Mouse (Mus musculus) CH12.LX (cell line): Measurements from ENCODE around the gene Rbak. TPM values are rescaled to one million over a fixed set of nuclear protein-coding genes. Genes with fewer than 3 reads are reported as not detected.

Experiments
- DNase-seq: peaks from one replicate; pipeline ENCODE4 v3.0.0-alpha.2; 2013; ENCODE audit errors: extremely low read depth
- H3K27ac ChIP-seq: 2 replicates; pipeline ENCODE4 v1.5.1; 2012; ENCODE audit warnings: low read depth, mild to moderate bottlenecking, control low read depth, moderate library complexity; ENCODE audit not compliant: insufficient read depth
- H3K27me3 ChIP-seq: replicated peaks from 2 replicates; pipeline ENCODE3; 2012; ENCODE audit warnings: inconsistent platforms
- H3K36me3 ChIP-seq, 2 experiments: replicated peaks in 1 of 2; 2 replicates each; pipeline versions ENCODE3 to v1.6.1; 2012; ENCODE audit warnings: inconsistent platforms in 1 of 2, low read length in 1 of 2, mild to moderate bottlenecking in 1 of 2, mixed read lengths in 1 of 2, moderate library complexity in 1 of 2; ENCODE audit not compliant: control insufficient read depth in 1 of 2, insufficient read depth in 1 of 2
- H3K4me1 ChIP-seq, 2 experiments: 2 replicates each; pipeline ENCODE4 v1.6.1; 2012; ENCODE audit warnings: inconsistent platforms in 1 of 2, moderate library complexity in 1 of 2; ENCODE audit not compliant: insufficient read depth in 2 of 2, control insufficient read depth in 1 of 2
- H3K4me2 ChIP-seq: 2 replicates; pipeline ENCODE4 v1.6.1; 2012; ENCODE audit warnings: low read depth, mild to moderate bottlenecking, control low read depth; ENCODE audit not compliant: poor library complexity, insufficient read depth, severe bottlenecking
- H3K4me3 ChIP-seq, 3 experiments: fragments of 150-350 bp in 1 of 3; sonication (generic) in 1 of 3; replicated peaks in 1 of 3; 2 replicates each; pipeline versions ENCODE3 to v1.5.1; 2011 to 2012; ENCODE audit warnings: low read depth in 2 of 3, low read length in 2 of 3, mild to moderate bottlenecking in 2 of 3, moderate library complexity in 2 of 3, control low read depth in 1 of 3, improper control_type of control experiment in 1 of 3, inconsistent platforms in 1 of 3, mixed read lengths in 1 of 3; ENCODE audit not compliant: poor library complexity in 1 of 3
- H3K79me2 ChIP-seq: replicated peaks from 2 replicates; pipeline ENCODE4 v1.6.1; 2012; ENCODE audit warnings: mild to moderate bottlenecking, moderate library complexity; ENCODE audit not compliant: control insufficient read depth, poor library complexity, insufficient read depth, severe bottlenecking; ENCODE audit errors: extremely low read depth
- H3K9ac ChIP-seq: 2 replicates; pipeline ENCODE4 v1.6.1; 2012; ENCODE audit warnings: low read depth, mild to moderate bottlenecking, control low read depth, moderate library complexity; ENCODE audit not compliant: insufficient read depth
- H3K9me3 ChIP-seq: replicated peaks from 2 replicates; pipeline ENCODE3; 2012; ENCODE audit warnings: low read length, inconsistent platforms, mixed read lengths
- BHLHE40 ChIP-seq: IDR thresholded peaks from 2 replicates; pipeline ENCODE4 v1.6.1; 2011; ENCODE audit warnings: mild to moderate bottlenecking, low read depth, low read length, improper control_type of control experiment
- CHD2 ChIP-seq: IDR thresholded peaks from 2 replicates; pipeline ENCODE4 v1.6.1; 2011; ENCODE audit warnings: low read length, improper control_type of control experiment
- CTCF ChIP-seq, 2 experiments: IDR thresholded peaks in 1 of 2; conservative IDR thresholded peaks in 1 of 2; 2 replicates each; pipeline ENCODE4 v1.5.1; 2011 to 2012; ENCODE audit warnings: low read depth in 2 of 2, low read length in 2 of 2, improper control_type of control experiment in 1 of 2, inconsistent platforms in 1 of 2, mild to moderate bottlenecking in 1 of 2, moderate library complexity in 1 of 2
- ELF1 ChIP-seq: IDR thresholded peaks from 2 replicates; pipeline ENCODE4 v1.6.1; 2014; ENCODE audit warnings: low read depth, mild to moderate bottlenecking, inconsistent platforms, low read length, improper control_type of control experiment
- ETS1 ChIP-seq: conservative IDR thresholded peaks from 2 replicates; pipeline ENCODE4 v1.6.1; 2012; ENCODE audit warnings: low read depth, mild to moderate bottlenecking, inconsistent platforms, low read length, improper control_type of control experiment, moderate library complexity
- IRF4 ChIP-seq: IDR thresholded peaks from 2 replicates; pipeline ENCODE4 v1.6.1; 2014; ENCODE audit warnings: low read depth, mild to moderate bottlenecking, inconsistent platforms, low read length, improper control_type of control experiment
- JUND ChIP-seq: conservative IDR thresholded peaks from 2 replicates; pipeline ENCODE4 v1.6.1; 2011; ENCODE audit warnings: low read depth, low read length, improper control_type of control experiment
- MAX ChIP-seq: IDR thresholded peaks from 2 replicates; pipeline ENCODE4 v1.6.1; 2011; ENCODE audit warnings: low read length, improper control_type of control experiment
- MEF2A ChIP-seq: IDR thresholded peaks from 2 replicates; pipeline ENCODE4 v1.6.1; 2014; ENCODE audit warnings: low read depth, mild to moderate bottlenecking, inconsistent platforms, low read length, improper control_type of control experiment, borderline replicate concordance
- NELFE ChIP-seq: IDR thresholded peaks from 2 replicates; pipeline ENCODE4 v1.6.1; 2011; ENCODE audit warnings: low read depth, low read length, improper control_type of control experiment
- POLR2A ChIP-seq: IDR thresholded peaks from 2 replicates; pipeline ENCODE4 v1.6.1; 2011; ENCODE audit warnings: low read depth, mild to moderate bottlenecking, improper control_type of control experiment, low read length
- RAD21 ChIP-seq: IDR thresholded peaks from 2 replicates; pipeline ENCODE4 v1.6.1; 2011; ENCODE audit warnings: low read depth, mild to moderate bottlenecking, low read length, improper control_type of control experiment, moderate library complexity
- SMC3 ChIP-seq: IDR thresholded peaks from 2 replicates; pipeline ENCODE4 v1.6.1; 2011; ENCODE audit warnings: low read depth, low read length, improper control_type of control experiment
- TCF12 ChIP-seq: IDR thresholded peaks from 2 replicates; pipeline ENCODE4 v1.6.1; 2014; ENCODE audit warnings: low read depth, mild to moderate bottlenecking, inconsistent platforms, low read length, improper control_type of control experiment
- USF2 ChIP-seq: conservative IDR thresholded peaks from 2 replicates; pipeline ENCODE4 v1.6.1; 2011; ENCODE audit warnings: low read depth, low read length, improper control_type of control experiment
- ZNF384 ChIP-seq: IDR thresholded peaks from 2 replicates; pipeline ENCODE4 v1.6.1; 2012; ENCODE audit warnings: low read depth, low read length, improper control_type of control experiment, inconsistent platforms
- dilution Hi-C: fragments of 300-500 bp; cut with MboI; formaldehyde crosslinking; loops from 2 replicates; pipeline ENCODE4 v1.14.3; 2020; ENCODE audit warnings: low sequenced_read_pairs; ENCODE audit not compliant: extremely low pct_unique_long_range_greater_than_20kb, extremely low pct_ligation_motif_present
- in situ Hi-C: fragments of 300-500 bp; cut with MboI; formaldehyde crosslinking; loops from 3 replicates; pipeline ENCODE4 v1.14.3; 2019; ENCODE audit warnings: low sequenced_read_pairs, low pct_ligation_motif_present, low pct_unique_long_range_greater_than_20kb, mixed read lengths
- polyA plus RNA-seq: library from polyadenylated mRNA; unstranded; fragments of >175 nt; gene quantifications from 2 replicates; pipeline ENCODE4 v1.2.1, GENCODE M21; 2012; ENCODE audit warnings: low read depth; ENCODE audit not compliant: insufficient read length
- total RNA-seq, 2 experiments: library from RNA; depleted of rRNA; stranded (reverse); fragments of 300-350 nt in 1 of 2; fragments of >200 nt in 1 of 2; gene quantifications; 2 replicates each; pipeline ENCODE4 v1.2.3; 2012 to 2014

Gene Rbak
- total and polyA plus RNA-seq, 3 experiments, result 3.8 to 6.1 (median 4.9) TPM

DNA sequence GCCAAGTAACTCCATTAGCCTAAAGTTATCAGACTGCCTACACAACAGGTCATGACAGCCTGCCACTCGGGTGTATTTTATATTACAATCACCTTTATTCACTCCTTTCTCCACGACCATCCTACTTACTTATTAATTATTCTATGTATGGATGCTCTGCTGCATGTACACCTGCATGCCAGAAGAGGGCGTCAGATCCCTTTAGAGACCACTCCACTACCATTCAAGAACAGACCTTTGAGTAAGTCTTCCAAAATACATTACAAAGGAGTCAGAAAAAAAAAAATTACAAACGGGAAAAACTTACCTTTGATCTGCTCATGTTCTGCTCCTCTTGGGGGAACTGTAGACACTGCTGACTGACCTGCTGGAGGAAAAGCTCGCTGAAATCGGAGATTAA lies 1.4 kb downstream of the Rbak start:
- no peak for TF ChIP-seq IRF4
- TF ChIP-seq USF2, result no peak
- no peak for TF ChIP-seq MAX
- TF ChIP-seq ZNF384, result 0 out of 2 replicates have a peak, but pooled peaks have one; percentile 24
- 0 out of 2 replicates have a peak, but pooled peaks have one; percentile 28 for TF ChIP-seq ELF1
- TF ChIP-seq CTCF (conservative IDR thresholded peaks at IDR 0.05 in 1 of 2, IDR thresholded peaks at IDR 0.05 in 1 of 2; ENCODE audit: low read depth in 2 of 2, low read length in 2 of 2), result peak; percentile 46 to 72
- TF ChIP-seq MEF2A, result no peak
- peak; percentile 62 for TF ChIP-seq RAD21
- TF ChIP-seq ETS1, result no peak
- TF ChIP-seq SMC3, result peak; percentile 56
- TF ChIP-seq POLR2A, result no peak
- TF ChIP-seq JUND, result no peak
- TF ChIP-seq CHD2, result no peak
- no peak for TF ChIP-seq BHLHE40
- no peak for TF ChIP-seq TCF12
- no peak; the same call in 1 of the 2 replicates for TF ChIP-seq NELFE
- TF ChIP-seq, all 38 proteins: peak for 5
- peak; percentile 49 for DNase-seq
- Histone ChIP-seq H3K27me3 (peaks cover 5% of the 10 kb centered on the region), H3K27ac (no peak overlapping the region), H3K9ac (no peak overlapping the region), H3K4me2 (peak overlapping the region; percentile 90), H3K4me1 (peaks cover 0 to 12% of the 10 kb centered on the region in 2 experiments; a peak in 2 of 4 replicates), H3K9me3 (peaks cover 11% of the 10 kb centered on the region), H3K4me3 (no peak overlapping the region), H3K36me3 (peaks cover 36 to 47% of the 10 kb centered on the region in 2 experiments), H3K79me2 (no peaks in the 10 kb centered on the region; the same call in 1 of the 2 replicates)
- in situ Hi-C loops (no loop called here), dilution Hi-C loops (no loop called here)

DNA sequence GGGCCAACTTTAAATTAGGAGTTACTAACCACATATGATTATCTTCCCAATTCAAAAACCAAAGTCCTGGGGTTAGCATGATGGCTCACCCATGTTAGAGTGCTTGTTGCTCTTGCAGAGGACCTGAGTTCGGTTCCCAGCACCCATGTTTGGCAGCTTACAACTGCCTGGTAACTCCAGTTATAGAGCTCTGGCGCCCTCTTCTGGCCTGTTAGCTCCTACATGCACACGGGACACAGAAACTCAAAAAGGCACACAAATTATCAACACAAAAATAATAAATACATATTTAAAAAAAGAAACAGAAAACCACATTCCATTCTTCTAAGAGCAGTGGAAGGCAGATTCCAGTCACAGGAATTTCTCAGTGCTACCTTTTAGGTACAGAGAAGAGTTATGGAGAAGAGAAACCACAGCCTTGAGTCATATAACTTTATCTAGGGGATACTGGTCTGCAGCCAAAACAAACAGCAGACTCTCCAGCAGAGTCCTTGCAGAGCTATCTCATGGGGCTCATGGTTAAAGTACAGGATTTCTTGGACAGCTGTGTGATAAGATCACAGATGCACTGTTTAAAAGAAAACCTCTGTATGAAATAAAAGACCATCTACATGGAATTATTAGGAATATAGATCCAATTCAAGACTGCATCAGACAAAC lies 2.9 kb downstream of the Rbak start:
- Histone ChIP-seq H3K79me2 (no peaks in the 10 kb centered on the region; the same call in 1 of the 2 replicates), H3K9ac (no peak overlapping the region), H3K4me3 (no peak overlapping the region), H3K4me1 (peaks cover 0 to 12% of the 10 kb centered on the region in 2 experiments; a peak in 2 of 4 replicates), H3K27ac (no peak overlapping the region), H3K27me3 (no peaks in the 10 kb centered on the region), H3K4me2 (no peak overlapping the region), H3K9me3 (peaks cover 15% of the 10 kb centered on the region), H3K36me3 (peaks cover 48 to 61% of the 10 kb centered on the region in 2 experiments)
- dilution Hi-C loops (no loop called here), in situ Hi-C loops (no loop called here)
- no peak for DNase-seq
- TF ChIP-seq ZNF384, result no peak
- TF ChIP-seq CTCF (conservative IDR thresholded peaks at IDR 0.05 in 1 of 2, IDR thresholded peaks at IDR 0.05 in 1 of 2; ENCODE audit: low read depth in 2 of 2, low read length in 2 of 2), result peak in 1 of 2 experiments; percentile 16; a peak in 2 of 4 replicates
